Mouse (Mus musculus): Measurements from ENCODE around the gene Gda. TPM values are rescaled to one million over a fixed set of nuclear protein-coding genes. Genes with fewer than 3 reads are reported as not detected.

Gene Gda
- total RNA-seq, 2 experiments from 2014 or later = 78.0 to 106 TPM

GRCm38 (mm10) chr19:21381696-21382095 lies 91.5 kb downstream of the Gda start:
- no peak for ATAC-seq (replicated peaks; ENCODE audit: low FRiP score, poor library complexity, severe bottlenecking)

DNA sequence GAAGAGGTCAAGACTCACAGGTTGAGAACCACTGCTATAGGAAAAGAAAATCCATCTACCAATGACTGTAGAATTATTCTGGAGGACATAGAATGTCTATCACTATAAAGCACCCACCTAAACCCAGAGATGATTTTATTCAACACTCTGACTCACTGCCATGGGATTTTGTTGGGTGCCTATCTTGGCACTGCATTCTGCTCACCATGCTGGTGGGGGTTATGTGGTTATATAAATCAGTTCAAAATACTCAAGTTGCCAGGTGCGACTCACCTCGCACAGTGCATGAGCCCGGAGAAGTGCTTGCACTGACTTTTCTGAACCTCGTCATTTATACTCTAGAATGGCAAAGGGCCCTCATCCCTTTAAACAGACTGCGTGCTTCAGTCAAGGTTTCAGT lies 94.0 kb downstream of the Gda start:
- ATAC-seq (replicated peaks; ENCODE audit: low FRiP score, poor library complexity, severe bottlenecking) = no peak

DNA sequence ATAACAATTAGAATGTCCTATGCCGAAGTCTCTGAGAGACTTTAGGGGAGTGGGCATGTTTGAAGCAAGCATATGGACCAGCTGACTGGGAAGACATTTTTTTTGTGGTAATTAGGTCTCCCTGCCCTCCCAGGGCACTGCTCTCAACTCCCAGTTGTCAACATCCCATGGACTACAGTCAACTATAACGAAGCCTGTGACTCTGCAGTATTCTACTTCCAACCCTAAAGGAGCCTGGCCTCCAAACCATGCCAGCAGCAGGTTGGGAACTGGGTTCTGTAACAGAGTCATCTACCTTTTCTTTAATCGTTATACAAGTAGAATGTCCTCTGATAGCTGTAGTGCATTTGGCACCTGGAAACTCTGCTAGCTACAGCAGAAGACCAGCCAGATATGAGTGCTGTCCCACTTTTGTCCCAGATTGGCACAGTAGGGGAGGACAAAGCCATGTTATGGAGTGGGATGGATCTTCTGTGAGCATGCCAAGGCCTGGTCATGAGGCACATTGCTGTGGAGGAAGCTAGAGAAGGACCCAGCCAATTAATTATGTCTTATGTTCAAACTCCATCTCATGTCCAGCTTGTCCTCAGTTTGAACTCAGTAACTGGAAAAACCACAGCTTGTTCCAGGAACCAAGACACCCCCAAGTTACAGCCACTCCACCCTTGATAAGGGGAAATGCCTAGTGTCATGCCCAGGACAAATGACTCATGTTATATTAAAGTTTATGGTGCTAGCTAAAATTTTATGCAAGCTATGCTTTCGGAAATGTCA lies 96.6 kb downstream of the Gda start:
- peak; percentile 80 for ATAC-seq (replicated peaks; ENCODE audit: low FRiP score, poor library complexity, severe bottlenecking)

GRCm38 (mm10) chr19:21373073-21373755 lies 100.0 kb downstream of the Gda start:
- ATAC-seq (replicated peaks; ENCODE audit: low FRiP score, poor library complexity, severe bottlenecking) = peak; percentile 62

GRCm38 (mm10) chr19:21372395-21373072 lies 100.7 kb downstream of the Gda start:
- no peak for ATAC-seq (replicated peaks; ENCODE audit: low FRiP score, poor library complexity, severe bottlenecking)

DNA sequence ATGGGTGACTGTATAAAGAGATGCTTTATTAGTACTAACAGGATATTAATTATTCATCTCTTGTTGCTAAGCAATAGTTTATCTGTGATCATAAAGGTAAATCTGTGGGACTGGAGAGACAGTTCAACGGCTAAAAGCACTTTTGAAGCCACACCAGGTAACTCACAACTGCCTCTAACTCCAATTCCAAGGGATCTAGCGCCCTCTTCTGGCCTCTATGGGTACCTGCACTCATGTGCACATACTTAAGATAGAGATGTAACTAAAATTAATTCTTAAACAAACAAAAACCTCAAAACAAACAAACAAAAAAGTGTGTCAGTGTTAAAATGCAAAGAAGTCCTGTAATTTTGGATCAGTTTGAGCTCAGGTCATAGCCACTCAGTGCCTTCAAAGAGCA lies 101.9 kb downstream of the Gda start:
- no peak for ATAC-seq (replicated peaks; ENCODE audit: low FRiP score, poor library complexity, severe bottlenecking)

DNA sequence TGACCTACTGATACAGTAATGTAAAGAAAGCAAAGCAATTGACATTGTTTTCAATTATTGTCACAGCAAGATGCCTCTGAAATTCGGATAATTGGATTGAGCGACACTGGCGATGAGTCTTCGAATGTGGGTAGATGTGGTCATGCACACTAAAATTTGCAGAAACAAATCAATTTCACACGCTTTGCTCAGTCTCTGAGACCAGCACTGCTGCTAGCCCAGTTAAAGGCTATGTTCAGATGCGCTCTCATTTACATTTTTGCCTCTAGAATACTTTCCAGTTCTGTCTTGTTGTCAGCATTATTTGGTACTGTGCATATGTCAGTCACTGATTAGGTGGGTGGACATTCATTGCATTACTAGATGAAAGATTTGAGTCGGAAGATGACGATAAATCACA lies 102.5 kb downstream of the Gda start:
- no peak for ATAC-seq (replicated peaks; ENCODE audit: low FRiP score, poor library complexity, severe bottlenecking)

- ATAC-seq (replicated peaks; ENCODE audit: low FRiP score, poor library complexity, severe bottlenecking) = no peak
Measured at GRCm38 (mm10) chr19:21369175-21369574, 104.1 kb downstream of the Gda start.

GRCm38 (mm10) chr19:21368595-21368994 lies 104.7 kb downstream of the Gda start:
- no peak for ATAC-seq (replicated peaks; ENCODE audit: low FRiP score, poor library complexity, severe bottlenecking)

DNA sequence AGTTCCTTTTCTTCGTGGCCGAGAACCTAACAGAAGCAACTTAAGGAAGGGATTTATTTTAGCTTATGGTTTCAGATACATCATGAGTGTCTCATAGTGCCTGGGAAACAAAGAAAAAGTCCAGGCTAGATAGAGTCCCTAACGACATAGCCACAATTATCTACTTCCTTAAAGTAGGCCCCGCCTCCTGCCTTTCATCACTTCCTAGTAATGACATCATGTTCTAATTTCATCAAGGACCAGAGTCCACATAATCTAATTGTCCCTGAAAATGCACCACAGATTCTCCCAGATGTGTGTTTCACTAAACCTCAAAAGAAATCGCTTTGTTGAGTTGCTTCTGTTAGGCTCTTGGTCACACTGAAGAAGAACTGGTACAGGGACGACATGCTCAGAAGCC lies 115.5 kb downstream of the Gda start:
- no peak for ATAC-seq (replicated peaks; ENCODE audit: low FRiP score, poor library complexity, severe bottlenecking)

DNA sequence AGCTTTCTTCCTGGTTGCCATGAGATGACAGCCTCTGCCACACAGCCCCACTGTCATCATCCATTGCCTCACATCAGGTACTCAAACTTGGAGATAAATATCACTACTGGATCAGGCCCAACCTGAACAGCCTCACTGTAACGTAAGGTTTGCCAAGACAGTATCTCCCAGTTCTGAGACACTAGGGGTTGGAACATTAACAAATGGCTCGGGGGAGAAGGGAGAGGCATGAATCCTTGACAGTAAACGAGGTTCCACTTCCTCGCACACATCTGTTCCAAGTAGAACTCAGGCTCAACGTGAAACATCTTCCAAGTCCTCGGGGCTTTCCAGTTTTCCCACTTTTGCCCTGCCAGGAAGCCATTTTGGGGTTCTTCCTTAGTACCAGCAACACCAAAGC lies 123.6 kb downstream of the Gda start:
- 0 out of 2 replicates have a peak, but pooled peaks have one; percentile 34 for ATAC-seq (replicated peaks; ENCODE audit: low FRiP score, poor library complexity, severe bottlenecking)

DNA sequence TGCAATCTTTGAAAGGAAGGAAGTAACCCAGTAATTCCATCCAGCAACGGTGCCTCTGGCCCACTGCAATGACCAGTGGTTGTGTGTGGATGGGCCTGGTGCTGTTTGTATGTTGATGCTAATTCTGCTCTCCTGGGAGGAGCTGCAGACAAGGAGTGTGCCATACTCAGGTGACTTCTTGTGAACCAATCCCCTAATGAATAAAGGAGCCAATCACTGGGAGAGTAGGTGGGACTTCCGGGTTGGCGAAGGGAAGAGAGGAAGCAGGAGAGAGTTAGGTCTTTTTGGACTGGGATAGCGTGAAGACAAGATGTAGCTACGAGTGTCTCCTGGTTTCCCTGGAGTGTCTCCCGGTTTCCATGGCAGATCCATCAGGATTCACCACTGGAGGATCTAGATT lies 126.6 kb downstream of the Gda start:
- ATAC-seq (replicated peaks; ENCODE audit: low FRiP score, poor library complexity, severe bottlenecking) = no peak

Other genes starting within 250 kb of the Gda start
- gene Zfand5, start 201.2 kb downstream of the Gda start, total RNA-seq (2015; ENCODE audit: low replicate concordance) = 70.6 and 75.9 TPM in 2 replicates
- gene Zfand5, start 201.2 kb downstream of the Gda start, total RNA-seq (2017; ENCODE audit: low replicate concordance) = 45.8 and 89.8 TPM in 2 replicates
- gene 1110059E24Rik, start 179.5 kb upstream of the Gda start, total RNA-seq (2015; ENCODE audit: low replicate concordance) = 10.5 and 10.9 TPM in 2 replicates
- gene 1110059E24Rik, start 179.5 kb upstream of the Gda start, total RNA-seq (2017; ENCODE audit: low replicate concordance) = 4.7 and 5.4 TPM in 2 replicates
- 14.8 and 28.9 TPM in 2 replicates for gene Abhd17b, start 179.7 kb upstream of the Gda start, total RNA-seq (2015; ENCODE audit: low replicate concordance)
- 7.2 and 10.0 TPM in 2 replicates for gene Abhd17b, start 179.7 kb upstream of the Gda start, total RNA-seq (2017; ENCODE audit: low replicate concordance)

All from erythroid progenitor cell, adult 5-6 weeks (primary cell).